Mouse (Mus musculus): ENCODE data around the gene Mfn1. TPM values are rescaled to one million over a fixed set of nuclear protein-coding genes. Genes with fewer than 3 reads are reported as not detected.
A peak's percentile ranks its signal among the peaks of the same experiment; 100 is the strongest.

The Mfn1 gene
- polyA plus RNA-seq, 1 experiment from 2014 or later = 49.7 TPM

GRCm38 (mm10) chr3:32617053-32617642, 87.9 kb downstream of the Mfn1 start:
- Histone ChIP-seq H3K36me3 (no peaks in the 10 kb centered on the region), H3K9me3 (no peaks in the 10 kb centered on the region), H3K4me3 (peak overlapping the region; percentile 70), H3K4me1 (no peaks in the 10 kb centered on the region), H3K27ac (no peak overlapping the region), H3K4me2 (replicated peaks) (peak overlapping the region; percentile 65), H3K27me3 (replicated peaks) (no peaks in the 10 kb centered on the region), H3K9ac (peak overlapping the region; percentile 72)
- WGBS = 21% methylated on average over 16 of the region's 16 CpGs
- no peak; the same call in 1 of the 2 replicates for ATAC-seq (ENCODE audit: low FRiP score, low read depth)

- Histone ChIP-seq H3K4me2 (replicated peaks) (no peak overlapping the region), H3K4me1 (no peaks in the 10 kb centered on the region), H3K9ac (no peak overlapping the region), H3K36me3 (no peaks in the 10 kb centered on the region), H3K4me3 (no peak overlapping the region), H3K9me3 (no peaks in the 10 kb centered on the region), H3K27me3 (replicated peaks) (no peaks in the 10 kb centered on the region), H3K27ac (no peak overlapping the region)
- no peak for ATAC-seq (ENCODE audit: low FRiP score, low read depth)
- WGBS = 93% methylated on average over 1 of the region's 1 CpGs
Measured at GRCm38 (mm10) chr3:32621658-32622057, 92.4 kb downstream of the Mfn1 start.

- H3K9ac ChIP-seq = no peak overlapping the region
- no peak for ATAC-seq (ENCODE audit: low FRiP score, low read depth)
- no peaks in the 10 kb centered on the region for H3K27me3 ChIP-seq (replicated peaks)
- H3K4me2 ChIP-seq (replicated peaks) = no peak overlapping the region
- H3K36me3 ChIP-seq = no peaks in the 10 kb centered on the region
- no peaks in the 10 kb centered on the region for H3K4me1 ChIP-seq
- 90% methylated on average over 3 of the region's 3 CpGs for WGBS
- no peak overlapping the region for H3K27ac ChIP-seq
- no peak overlapping the region for H3K4me3 ChIP-seq
- H3K9me3 ChIP-seq = no peaks in the 10 kb centered on the region
Measured at GRCm38 (mm10) chr3:32622106-32622505, 92.8 kb downstream of the Mfn1 start.

- Histone ChIP-seq H3K4me2 (replicated peaks) (no peak overlapping the region), H3K36me3 (no peaks in the 10 kb centered on the region), H3K27ac (no peak overlapping the region), H3K4me1 (no peaks in the 10 kb centered on the region), H3K27me3 (replicated peaks) (no peaks in the 10 kb centered on the region), H3K4me3 (no peak overlapping the region), H3K9me3 (no peaks in the 10 kb centered on the region), H3K9ac (no peak overlapping the region)
- no peak for ATAC-seq (ENCODE audit: low FRiP score, low read depth)
- 87% methylated on average over 7 of the region's 7 CpGs for WGBS
Measured at GRCm38 (mm10) chr3:32628141-32628540, 98.9 kb downstream of the Mfn1 start.

Other genes starting within 250 kb of the Mfn1 start
- 8.2 and 8.7 TPM in 2 replicates for gene Zmat3, start 163.5 kb upstream of the Mfn1 start, polyA plus RNA-seq (2016; fragmentation: Nextera tagmentation; extraction: Ambion mirVana)
- 15.7 and 18.9 TPM in 2 replicates for gene Pik3ca, start 131.8 kb upstream of the Mfn1 start, polyA plus RNA-seq (2016; fragmentation: Nextera tagmentation; extraction: Ambion mirVana)
- gene Kcnmb3, start 37.2 kb upstream of the Mfn1 start, polyA plus RNA-seq (2016; fragmentation: Nextera tagmentation; extraction: Ambion mirVana) = 0.11 TPM in 1 of 2 replicates, not detected in the other
- 42.2 and 49.7 TPM in 2 replicates for gene Zfp639, start 19.2 kb upstream of the Mfn1 start, polyA plus RNA-seq (2016; fragmentation: Nextera tagmentation; extraction: Ambion mirVana)
- gene Gnb4, start 87.1 kb downstream of the Mfn1 start, polyA plus RNA-seq (2016; fragmentation: Nextera tagmentation; extraction: Ambion mirVana) = 54.5 and 62.7 TPM in 2 replicates
- 173 TPM in 2 replicates for gene Actl6a, start 176.8 kb downstream of the Mfn1 start, polyA plus RNA-seq (2016; fragmentation: Nextera tagmentation; extraction: Ambion mirVana)
- gene Ndufb5, start 207.5 kb downstream of the Mfn1 start, polyA plus RNA-seq (2016; fragmentation: Nextera tagmentation; extraction: Ambion mirVana) = 293 and 322 TPM in 2 replicates
- 32.6 and 36.8 TPM in 2 replicates for gene Mrpl47, start 208.1 kb downstream of the Mfn1 start, polyA plus RNA-seq (2016; fragmentation: Nextera tagmentation; extraction: Ambion mirVana)

Measured in neural tube, embryonic 12.5 days (tissue).